Mouse (Mus musculus): ENCODE measurements around the gene 1520401A03Rik. TPM values are rescaled to one million over a fixed set of nuclear protein-coding genes. Genes with fewer than 3 reads are reported as not detected.

Gene 1520401A03Rik
- polyA plus RNA-seq, 1 experiment = 0.06 TPM

DNA sequence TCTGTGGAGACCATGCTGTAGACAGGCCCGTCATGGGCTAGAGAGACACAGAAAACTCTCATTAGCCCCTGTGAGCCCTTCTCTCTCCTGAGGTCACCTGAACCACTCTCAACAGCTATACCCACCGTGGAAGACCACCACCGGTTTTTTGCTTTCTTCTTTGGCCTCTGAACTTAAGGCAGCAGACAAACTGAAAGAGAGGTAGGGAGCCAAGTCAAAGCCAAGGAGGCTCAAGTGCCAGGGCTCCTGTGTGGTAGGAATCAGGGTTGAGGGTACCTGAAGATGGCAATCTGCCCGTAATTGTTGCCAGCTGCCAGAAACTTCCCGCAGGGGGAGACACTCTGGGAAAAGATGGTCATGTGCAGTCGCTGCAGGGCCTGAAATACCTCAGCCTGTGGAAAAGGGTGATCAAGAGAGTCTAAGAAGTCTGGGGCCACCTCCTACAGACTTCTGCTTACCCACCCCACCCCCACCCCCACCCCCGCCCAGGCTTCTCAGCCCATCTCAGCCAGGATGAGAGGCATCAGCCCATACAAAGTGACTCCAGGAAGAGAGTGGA lies 52.0 kb downstream of the 1520401A03Rik start:
- Histone ChIP-seq H3K36me3 (ENCODE audit: control insufficient read depth) (peaks cover 46% of the 10 kb centered on the region), H3K27me3 (ENCODE audit: control insufficient read depth) (peaks cover 5% of the 10 kb centered on the region), H3K4me1 (ENCODE audit: control insufficient read depth) (peaks cover 33% of the 10 kb centered on the region), H3K9me3 (ENCODE audit: control insufficient read depth, low read length) (no peaks in the 10 kb centered on the region), H3K4me3 (replicated peaks) (no peak overlapping the region)
- TF ChIP-seq TAL1 (IDR thresholded peaks at IDR 0.05; ENCODE audit: low read length) (no peak), GATA1 (IDR thresholded peaks at IDR 0.05; ENCODE audit: low read length) (no peak)

DNA sequence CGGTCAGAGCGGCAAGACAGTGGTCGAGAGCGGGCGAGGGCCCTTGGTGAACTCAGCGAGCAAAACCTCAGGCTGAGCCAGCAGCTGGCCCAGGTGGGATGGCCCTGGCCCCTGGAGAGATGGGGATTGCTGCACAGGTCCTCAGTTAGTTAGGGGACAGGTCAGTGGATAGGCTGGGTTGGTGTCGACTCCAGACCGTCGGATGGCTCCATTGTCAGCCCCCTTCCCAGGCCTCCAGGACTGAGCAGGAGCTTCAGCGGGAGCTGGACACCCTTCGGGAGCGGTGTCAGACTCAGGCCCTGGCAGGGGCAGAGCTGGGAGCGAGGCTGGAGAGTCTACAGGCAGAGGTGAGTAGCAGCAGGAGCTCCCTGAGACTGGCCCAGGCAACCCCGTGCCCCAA lies 57.1 kb downstream of the 1520401A03Rik start:
- H3K9me3 ChIP-seq (ENCODE audit: control insufficient read depth, low read length) = no peaks in the 10 kb centered on the region
- peaks cover 1% of the 10 kb centered on the region; the same call in 1 of the 2 replicates for H3K4me1 ChIP-seq (ENCODE audit: control insufficient read depth)
- H3K27me3 ChIP-seq (ENCODE audit: control insufficient read depth) = peaks cover 31% of the 10 kb centered on the region
- TF ChIP-seq TAL1 (IDR thresholded peaks at IDR 0.05; ENCODE audit: low read length) (no peak), GATA1 (IDR thresholded peaks at IDR 0.05; ENCODE audit: low read length) (no peak)
- peaks cover 40% of the 10 kb centered on the region for H3K36me3 ChIP-seq (ENCODE audit: control insufficient read depth)
- no peak overlapping the region for H3K4me3 ChIP-seq (replicated peaks)

DNA sequence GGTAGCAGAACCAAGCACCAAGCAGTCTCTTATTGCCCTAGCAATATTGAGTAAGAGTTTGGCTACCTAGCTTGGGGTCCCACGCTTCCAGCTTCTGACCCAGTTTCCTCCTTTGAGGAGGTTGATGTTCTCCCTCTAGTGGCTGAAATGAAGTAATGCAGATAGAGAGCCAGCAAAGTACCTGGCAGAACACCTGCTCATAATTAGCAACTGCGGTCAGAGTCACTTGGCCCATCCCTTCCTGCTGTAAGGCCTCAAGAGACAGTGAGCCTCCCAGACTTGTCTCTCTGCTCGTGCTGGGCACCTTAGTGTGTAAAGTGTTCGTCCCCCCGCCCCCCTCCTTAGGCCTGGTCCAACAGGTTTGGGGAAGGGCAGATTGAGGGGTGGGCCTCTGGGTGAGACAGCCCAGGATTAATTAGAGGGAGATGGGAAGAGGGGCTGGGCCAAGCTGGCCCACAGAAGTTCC lies 58.0 kb downstream of the 1520401A03Rik start:
- Histone ChIP-seq H3K4me1 (ENCODE audit: control insufficient read depth) (peaks cover 4% of the 10 kb centered on the region), H3K36me3 (ENCODE audit: control insufficient read depth) (peaks cover 30% of the 10 kb centered on the region), H3K27me3 (ENCODE audit: control insufficient read depth) (peaks cover 40% of the 10 kb centered on the region), H3K4me3 (replicated peaks) (no peak overlapping the region), H3K9me3 (ENCODE audit: control insufficient read depth, low read length) (no peaks in the 10 kb centered on the region)
- TF ChIP-seq TAL1 (IDR thresholded peaks at IDR 0.05; ENCODE audit: low read length) (no peak), GATA1 (IDR thresholded peaks at IDR 0.05; ENCODE audit: low read length) (no peak)

DNA sequence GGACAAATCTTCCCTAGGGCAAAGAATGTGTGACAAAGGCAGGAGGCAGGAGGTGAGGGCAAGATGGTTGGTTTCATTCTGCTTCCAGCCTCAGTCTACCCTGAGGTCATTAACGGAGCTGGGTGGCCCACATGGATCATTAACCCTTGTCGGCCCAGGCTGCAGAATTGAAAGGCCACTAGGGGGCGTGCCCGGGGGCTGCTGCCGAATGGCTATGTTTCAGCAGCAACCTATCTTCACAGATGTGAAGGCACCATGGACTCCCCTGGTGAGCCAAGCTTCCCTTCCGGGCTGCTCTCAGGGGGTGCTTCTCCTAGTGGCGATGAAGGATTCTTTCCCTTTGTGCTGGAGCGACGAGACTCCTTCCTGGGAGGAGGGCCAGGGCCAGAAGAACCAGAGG lies 61.1 kb downstream of the 1520401A03Rik start:
- H3K36me3 ChIP-seq (ENCODE audit: control insufficient read depth) = peaks cover 3% of the 10 kb centered on the region
- H3K4me1 ChIP-seq (ENCODE audit: control insufficient read depth) = peaks cover 4% of the 10 kb centered on the region
- no peaks in the 10 kb centered on the region for H3K9me3 ChIP-seq (ENCODE audit: control insufficient read depth, low read length)
- TF ChIP-seq GATA1 (IDR thresholded peaks at IDR 0.05; ENCODE audit: low read length) (no peak), TAL1 (IDR thresholded peaks at IDR 0.05; ENCODE audit: low read length) (no peak)
- peaks cover 50% of the 10 kb centered on the region for H3K27me3 ChIP-seq (ENCODE audit: control insufficient read depth)
- no peak overlapping the region for H3K4me3 ChIP-seq (replicated peaks)

GRCm38 (mm10) chr17:23660876-23661200 lies 61.7 kb downstream of the 1520401A03Rik start:
- TF ChIP-seq TAL1 (IDR thresholded peaks at IDR 0.05; ENCODE audit: low read length) = no peak
- Histone ChIP-seq H3K36me3 (ENCODE audit: control insufficient read depth) (no peaks in the 10 kb centered on the region), H3K4me1 (ENCODE audit: control insufficient read depth) (peaks cover 4% of the 10 kb centered on the region), H3K9me3 (ENCODE audit: control insufficient read depth, low read length) (no peaks in the 10 kb centered on the region), H3K27me3 (ENCODE audit: control insufficient read depth) (peaks cover 50% of the 10 kb centered on the region), H3K4me3 (replicated peaks) (no peak overlapping the region)

GRCm38 (mm10) chr17:23660117-23660875 lies 62.3 kb downstream of the 1520401A03Rik start, which contains the start of gene Bicdl2:
Gene Bicdl2 (plus strand): TSS chr17:23660506.
- no peaks in the 10 kb centered on the region for H3K9me3 ChIP-seq (ENCODE audit: control insufficient read depth, low read length)
- TF ChIP-seq TAL1 (IDR thresholded peaks at IDR 0.05; ENCODE audit: low read length) (no peak), GATA1 (IDR thresholded peaks at IDR 0.05; ENCODE audit: low read length) (no peak)
- H3K27me3 ChIP-seq (ENCODE audit: control insufficient read depth) = peaks cover 50% of the 10 kb centered on the region
- no peak within 1 kb of the TSS for H3K4me3 ChIP-seq (replicated peaks)
- no peaks in the 10 kb centered on the region for H3K36me3 ChIP-seq (ENCODE audit: control insufficient read depth)
- H3K4me1 ChIP-seq (ENCODE audit: control insufficient read depth) = peaks cover 4% of the 10 kb centered on the region

DNA sequence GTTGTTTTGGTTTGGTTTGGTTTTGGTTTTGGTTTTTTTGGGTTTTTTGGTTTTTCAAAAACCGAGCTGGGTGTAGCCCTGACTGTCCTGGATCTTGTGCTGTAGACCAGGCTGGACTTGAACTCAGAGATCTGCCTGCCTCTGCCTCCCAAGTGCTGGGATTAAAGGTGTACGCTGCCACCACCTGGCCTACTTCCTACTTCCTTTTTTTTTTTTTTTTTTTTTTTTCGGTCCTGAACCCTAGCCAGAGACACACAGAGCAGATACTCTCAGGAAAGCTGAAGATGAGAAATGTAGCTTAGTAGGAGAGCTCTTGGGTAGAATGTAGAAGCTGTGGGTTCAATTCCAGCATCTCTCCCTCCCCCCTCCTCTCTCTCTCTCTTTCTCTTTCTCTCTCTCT lies 64.1 kb downstream of the 1520401A03Rik start:
- no peaks in the 10 kb centered on the region for H3K9me3 ChIP-seq (ENCODE audit: control insufficient read depth, low read length)
- H3K4me1 ChIP-seq (ENCODE audit: control insufficient read depth) = peaks cover 4% of the 10 kb centered on the region
- H3K36me3 ChIP-seq (ENCODE audit: control insufficient read depth) = no peaks in the 10 kb centered on the region
- peaks cover 46% of the 10 kb centered on the region for H3K27me3 ChIP-seq (ENCODE audit: control insufficient read depth)
- TF ChIP-seq TAL1 (IDR thresholded peaks at IDR 0.05; ENCODE audit: low read length) = no peak
- no peak for TF ChIP-seq GATA1 (IDR thresholded peaks at IDR 0.05; ENCODE audit: low read length)
- no peak overlapping the region for H3K4me3 ChIP-seq (replicated peaks)

Other genes starting within 250 kb of the 1520401A03Rik start
- under 0.01 TPM in 1 of 2 replicates, not detected in the other for gene Vmn2r117, start 243.1 kb downstream of the 1520401A03Rik start, polyA plus RNA-seq (2012)
- gene Zfp213, start 158.5 kb downstream of the 1520401A03Rik start, polyA plus RNA-seq (2012) = 0.22 and 0.26 TPM in 2 replicates
- gene Zfp13, start 123.3 kb downstream of the 1520401A03Rik start, polyA plus RNA-seq (2012) = 0.03 TPM in 1 of 2 replicates, not detected in the other
- not detected in 2 replicates for gene Zscan10, start 121.9 kb downstream of the 1520401A03Rik start, polyA plus RNA-seq (2012)
- gene Mmp25, start 77.5 kb downstream of the 1520401A03Rik start, polyA plus RNA-seq (2012) = not detected in 2 replicates
- gene Bicdl2, start 62.3 kb downstream of the 1520401A03Rik start, polyA plus RNA-seq (2012) = not detected in 2 replicates
- gene Hcfc1r1, start 49.2 kb downstream of the 1520401A03Rik start, polyA plus RNA-seq (2012) = 35.0 and 35.6 TPM in 2 replicates
- gene Thoc6, start 48.9 kb downstream of the 1520401A03Rik start, polyA plus RNA-seq (2012) = 8.8 and 10.0 TPM in 2 replicates
- 0.05 TPM in 1 of 2 replicates, not detected in the other for gene Tnfrsf12a, start 45.3 kb downstream of the 1520401A03Rik start, polyA plus RNA-seq (2012)
- not detected in 2 replicates for gene Cldn6, start 43.5 kb downstream of the 1520401A03Rik start, polyA plus RNA-seq (2012)
- not detected in 2 replicates for gene Cldn9, start 38.8 kb downstream of the 1520401A03Rik start, polyA plus RNA-seq (2012)
- gene Pkmyt1, start 3.6 kb upstream of the 1520401A03Rik start, polyA plus RNA-seq (2012) = 46.9 and 56.9 TPM in 2 replicates
- 2.2 and 3.9 TPM in 2 replicates for gene Paqr4, start 18.1 kb upstream of the 1520401A03Rik start, polyA plus RNA-seq (2012)
- gene Kremen2, start 23.1 kb upstream of the 1520401A03Rik start, polyA plus RNA-seq (2012) = 0.02 TPM in 1 of 2 replicates, not detected in the other
- 1.4 and 2.3 TPM in 2 replicates for gene Flywch1, start 48.8 kb upstream of the 1520401A03Rik start, polyA plus RNA-seq (2012)
- 0.06 TPM in 1 of 2 replicates, not detected in the other for gene Flywch2, start 63.3 kb upstream of the 1520401A03Rik start, polyA plus RNA-seq (2012)
- 21.7 and 36.5 TPM in 2 replicates for gene Srrm2, start 67.7 kb upstream of the 1520401A03Rik start, polyA plus RNA-seq (2012)
- 109 and 150 TPM in 2 replicates for gene Elob, start 106.4 kb upstream of the 1520401A03Rik start, polyA plus RNA-seq (2012)
- gene Prss33, start 113.3 kb upstream of the 1520401A03Rik start, polyA plus RNA-seq (2012) = not detected in 2 replicates
- gene Prss32, start 121.1 kb upstream of the 1520401A03Rik start, polyA plus RNA-seq (2012) = 0.03 TPM in 1 of 2 replicates, not detected in the other
- 0.05 and 0.09 TPM in 2 replicates for gene Prss41, start 121.4 kb upstream of the 1520401A03Rik start, polyA plus RNA-seq (2012)
- not detected in 2 replicates for gene Prss21, start 145.3 kb upstream of the 1520401A03Rik start, polyA plus RNA-seq (2012)
- gene Dcpp1, start 158.1 kb upstream of the 1520401A03Rik start, polyA plus RNA-seq (2012) = not detected in 2 replicates
- not detected in 2 replicates for gene Dcpp2, start 158.1 kb upstream of the 1520401A03Rik start, polyA plus RNA-seq (2012)
- gene Dcpp3, start 194.7 kb upstream of the 1520401A03Rik start, polyA plus RNA-seq (2012) = not detected in 2 replicates
- gene Sbp, start 218.9 kb upstream of the 1520401A03Rik start, polyA plus RNA-seq (2012) = not detected in 2 replicates
- not detected in 2 replicates for gene Sbpl, start 232.5 kb upstream of the 1520401A03Rik start, polyA plus RNA-seq (2012)